Mouse (Mus musculus) CD4-positive helper T cell, adult 2 months (primary cell): ENCODE measurements at regions not wholly inside any gene's neighbourhood (a gene's known extent, or its start where the extent isn't known, plus 50 kb on each side); places are given as distances from the start of the nearest gene placed in this dataset.

ENCODE experiments used
- DNase-seq: peaks from one replicate; pipeline ENCODE4 v3.0.0-alpha.2; 2012; ENCODE audit warnings: low read depth, missing footprints, low spot score

DNA sequence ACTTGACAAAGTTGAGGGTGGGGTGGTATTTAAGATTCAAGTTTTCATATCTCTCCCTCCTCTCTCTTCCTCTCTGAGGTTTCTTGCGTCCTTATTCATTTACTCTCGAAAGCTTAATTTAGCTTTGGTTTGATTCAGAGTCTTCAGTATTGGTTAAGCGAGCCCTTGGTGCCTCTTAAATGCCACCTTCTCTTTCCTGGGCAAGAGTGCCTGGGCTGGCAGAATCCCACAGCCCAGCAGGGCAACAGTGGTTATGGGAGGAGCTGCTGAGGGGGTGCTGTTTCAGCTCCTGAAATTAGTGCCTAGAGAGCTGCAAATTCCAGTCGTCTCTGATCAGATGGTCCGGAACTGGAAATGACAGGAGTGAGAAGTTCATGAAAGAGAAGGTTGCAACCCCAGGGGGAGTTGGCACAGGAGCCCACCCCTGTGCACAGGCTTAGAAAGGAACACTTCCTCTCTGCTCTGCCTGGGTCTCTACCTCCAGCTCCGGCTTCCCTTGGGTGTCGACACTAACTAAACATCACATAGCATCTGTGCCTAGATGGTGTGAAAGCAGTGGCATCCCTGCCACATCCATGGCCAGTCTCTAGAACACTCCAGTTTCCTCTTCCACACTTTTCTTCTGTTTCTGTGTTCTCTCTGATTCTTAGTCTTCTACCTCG lies 125.2 kb upstream of the Tent5a start:
- DNase-seq: no peak

DNA sequence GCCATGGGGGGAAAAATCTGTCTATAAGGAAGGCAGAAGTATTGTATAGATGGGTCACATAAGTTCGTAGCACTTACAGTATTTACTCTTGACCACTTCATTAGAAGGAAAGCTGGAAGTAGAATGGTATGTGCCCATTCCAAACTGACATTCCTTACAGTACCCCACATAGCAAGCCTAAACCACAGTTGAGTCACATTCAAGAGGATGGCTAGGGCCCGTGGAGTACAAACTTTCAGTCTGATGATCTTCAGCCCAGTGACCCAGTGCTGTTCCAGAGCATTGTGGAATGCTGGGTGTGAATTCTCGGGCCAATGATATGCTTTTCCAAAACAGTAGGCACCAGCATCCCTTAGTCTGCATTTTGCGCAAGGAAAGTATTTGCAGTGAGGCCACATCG lies 124.2 kb upstream of the Tent5a start:
- no peak for DNase-seq

DNA sequence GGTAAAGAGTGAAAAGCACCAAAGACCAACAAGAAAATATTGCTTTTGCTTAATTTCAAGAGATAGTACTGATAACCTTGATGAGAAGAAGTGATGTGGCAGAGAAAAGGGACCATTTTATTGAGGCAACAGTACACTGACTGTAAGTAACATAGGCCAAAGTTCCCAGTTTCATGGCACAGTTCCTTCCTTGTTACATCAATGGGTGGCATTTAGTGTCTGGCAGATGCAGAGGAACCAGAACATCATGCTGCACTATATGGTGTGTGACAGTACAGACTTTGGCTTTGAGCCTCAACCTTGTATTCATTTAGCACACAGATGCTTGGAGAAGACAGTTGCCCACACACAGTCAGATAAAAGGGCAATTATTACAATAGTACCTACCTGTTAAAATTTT lies 123.7 kb upstream of the Tent5a start:
- no peak for DNase-seq

DNA sequence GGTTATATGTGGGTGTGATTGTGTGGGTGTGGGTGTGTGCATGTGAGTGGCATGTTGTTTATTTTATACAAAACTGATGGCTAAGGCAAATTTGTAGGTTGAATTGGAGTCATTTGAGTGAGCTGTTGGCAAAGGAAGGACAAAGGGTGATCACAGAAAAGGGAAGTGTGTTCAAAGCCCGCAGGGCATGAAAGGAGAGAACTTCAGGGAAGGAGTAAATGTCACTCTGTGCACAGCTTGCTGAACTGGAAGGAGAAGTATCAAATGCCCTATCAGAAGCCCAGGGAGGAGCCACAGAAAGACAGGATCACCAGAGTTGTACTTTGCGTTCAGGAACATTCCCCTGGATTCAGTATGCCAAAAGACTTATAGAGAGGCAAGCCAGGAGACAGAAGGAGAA lies 122.3 kb upstream of the Tent5a start:
- DNase-seq: no peak

DNA sequence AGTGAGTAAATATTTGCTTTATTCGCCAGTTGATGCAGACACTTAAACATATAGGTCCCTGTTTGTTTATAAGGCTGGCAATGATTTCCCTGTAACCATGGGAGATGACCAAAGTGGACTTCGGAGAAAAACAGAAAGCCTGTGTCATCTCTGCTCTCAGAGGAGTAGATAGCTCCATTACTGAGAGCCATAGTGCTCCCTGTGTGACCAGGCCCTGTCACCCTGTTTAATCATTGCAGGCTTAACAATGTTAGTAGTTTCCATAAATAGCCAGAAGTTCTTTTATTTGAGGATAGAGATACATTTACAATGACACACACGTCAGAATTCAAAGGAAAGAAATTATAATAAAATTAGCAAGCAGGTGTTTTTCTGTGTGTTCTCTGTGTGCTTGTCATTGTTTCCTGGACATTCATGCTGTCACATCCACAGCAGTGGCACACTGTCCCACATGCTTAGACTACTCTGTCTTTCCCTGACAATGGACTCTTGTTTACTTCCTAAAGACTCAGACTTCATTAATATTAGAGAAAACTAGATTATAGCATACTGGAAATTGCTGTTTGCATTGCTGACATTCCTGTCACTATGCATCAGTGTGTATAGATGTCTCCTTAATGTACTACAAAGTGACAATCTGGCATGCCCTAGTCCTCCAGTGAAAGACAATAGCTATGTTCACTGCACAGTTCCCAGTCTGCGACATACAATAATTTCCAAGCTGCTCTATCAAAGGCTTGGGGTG lies 115.8 kb upstream of the Tent5a start:
- DNase-seq: no peak

GRCm38 (mm10) chr9:85439664-85440063 lies 112.5 kb upstream of the Tent5a start:
- DNase-seq: no peak

- DNase-seq: no peak
Observed at GRCm38 (mm10) chr9:85432220-85432619, 105.1 kb upstream of the Tent5a start.

DNA sequence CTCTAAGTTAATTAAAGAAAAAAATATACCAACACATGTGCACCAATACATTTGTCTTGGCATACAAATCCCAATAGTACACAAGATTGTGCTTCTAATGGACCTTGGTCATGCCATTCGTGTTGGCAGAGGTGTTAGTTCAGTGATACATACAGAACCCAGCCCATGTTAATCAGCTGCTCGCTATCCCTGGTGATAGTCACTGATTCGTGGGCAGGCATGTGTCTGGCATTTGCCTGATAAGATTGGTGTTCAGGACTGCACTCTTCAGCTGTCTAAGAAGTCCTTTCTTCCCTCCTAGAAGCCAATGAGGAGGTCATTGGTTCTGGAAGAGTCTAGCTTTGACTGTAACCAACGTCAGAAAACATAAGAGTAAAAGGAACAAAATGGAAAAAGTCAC lies 99.7 kb upstream of the Tent5a start:
- no peak for DNase-seq

GRCm38 (mm10) chr9:85423908-85424307 lies 96.8 kb upstream of the Tent5a start:
- no peak for DNase-seq

- DNase-seq: peak; percentile 54
Observed at GRCm38 (mm10) chr9:85414391-85414790, 87.2 kb upstream of the Tent5a start.

- peak; percentile 73 for DNase-seq
Observed at GRCm38 (mm10) chr9:85413813-85414212, 86.7 kb upstream of the Tent5a start.

DNA sequence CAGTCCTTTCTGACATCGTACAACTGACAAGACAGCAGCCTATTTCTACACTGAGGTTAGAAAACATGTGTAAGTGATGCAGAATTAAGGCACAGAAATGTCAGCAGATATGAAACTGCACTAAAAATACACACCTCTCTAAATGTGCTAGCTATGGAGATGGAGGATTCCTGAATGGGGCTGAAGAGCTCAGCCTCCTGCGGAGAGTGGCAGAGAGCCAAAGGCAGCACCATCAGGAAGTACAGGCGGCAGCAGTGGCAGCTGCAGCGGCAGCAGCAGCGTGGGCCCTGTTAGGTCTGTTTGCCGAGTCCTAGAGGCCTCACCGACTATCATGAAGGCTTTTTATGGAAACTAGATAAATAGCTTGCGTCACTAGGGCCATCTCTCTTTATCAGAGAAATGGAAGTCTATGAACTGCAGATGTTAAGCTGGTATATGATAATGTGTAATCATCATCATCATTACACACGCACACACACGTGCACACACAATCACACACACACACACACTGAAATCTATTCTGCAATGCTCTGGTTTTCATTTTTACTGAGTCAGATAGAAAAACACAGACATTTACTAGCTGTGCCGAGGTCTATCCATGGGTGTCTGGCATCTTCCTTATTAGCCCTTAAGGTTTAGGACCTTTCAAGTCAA lies 83.6 kb upstream of the Tent5a start:
- peak; percentile 5 for DNase-seq

DNA sequence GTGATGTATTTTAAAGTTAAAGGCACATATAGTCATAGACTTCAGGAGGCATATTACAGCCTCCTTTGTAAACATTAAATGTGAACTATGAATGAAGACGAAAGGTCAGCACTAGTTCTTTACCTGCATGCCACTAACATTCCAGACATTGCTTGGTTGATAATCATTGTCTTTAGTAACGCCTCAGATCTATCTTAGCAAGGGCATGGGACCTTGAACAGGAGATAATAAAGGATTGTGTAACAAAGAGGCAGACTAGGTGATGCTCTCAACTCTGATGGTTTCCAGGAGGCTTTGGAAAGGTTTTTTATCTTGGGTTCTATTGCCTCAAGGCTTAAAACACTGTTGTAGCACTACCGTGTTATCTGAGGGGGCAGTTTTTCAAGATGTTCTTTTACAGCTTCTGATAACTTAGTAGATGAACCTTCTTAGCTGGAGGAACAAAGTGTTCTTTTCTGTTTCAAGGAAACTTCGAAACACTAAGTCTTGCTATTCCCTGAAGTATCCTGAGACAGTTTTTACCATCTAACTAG lies 82.9 kb upstream of the Tent5a start:
- no peak for DNase-seq

DNA sequence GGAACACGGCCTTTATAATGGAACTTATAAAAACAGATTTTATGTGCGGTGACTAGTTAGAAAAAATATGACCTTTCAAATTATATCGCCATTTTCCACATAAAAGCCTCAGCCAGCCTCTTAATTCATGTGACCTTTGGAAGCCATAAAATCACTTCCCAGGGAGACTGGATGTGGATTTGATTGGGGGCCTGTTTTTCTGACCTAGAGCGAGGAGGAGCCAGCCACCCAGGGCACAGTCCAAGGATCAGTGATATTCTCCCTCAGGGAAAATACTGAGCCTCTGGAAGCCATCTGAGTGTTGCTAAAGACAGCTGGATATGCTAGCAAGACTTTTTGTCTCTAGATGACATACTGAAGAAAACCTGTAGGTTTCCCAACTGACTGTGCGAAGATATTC lies 81.3 kb upstream of the Tent5a start:
- no peak for DNase-seq

DNA sequence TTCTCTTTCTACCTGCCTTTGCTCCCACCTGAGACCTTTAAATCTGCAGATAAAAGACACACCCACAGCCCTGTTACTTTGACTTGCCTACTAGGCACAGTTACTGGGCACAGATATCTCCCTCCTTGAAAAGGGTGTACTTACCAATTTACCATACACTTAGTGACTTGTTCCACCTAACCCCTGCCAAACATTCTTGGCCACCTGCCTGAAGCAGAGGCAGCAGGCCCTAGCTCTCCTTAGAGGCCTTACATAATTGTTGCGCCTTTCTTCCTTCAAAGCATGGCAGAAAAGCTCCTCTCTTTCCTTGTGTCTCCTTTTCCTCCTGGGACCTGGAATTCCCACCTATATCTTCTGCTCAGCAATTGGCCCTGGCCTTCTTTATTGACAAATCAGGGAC lies 80.4 kb upstream of the Tent5a start:
- DNase-seq: no peak

DNA sequence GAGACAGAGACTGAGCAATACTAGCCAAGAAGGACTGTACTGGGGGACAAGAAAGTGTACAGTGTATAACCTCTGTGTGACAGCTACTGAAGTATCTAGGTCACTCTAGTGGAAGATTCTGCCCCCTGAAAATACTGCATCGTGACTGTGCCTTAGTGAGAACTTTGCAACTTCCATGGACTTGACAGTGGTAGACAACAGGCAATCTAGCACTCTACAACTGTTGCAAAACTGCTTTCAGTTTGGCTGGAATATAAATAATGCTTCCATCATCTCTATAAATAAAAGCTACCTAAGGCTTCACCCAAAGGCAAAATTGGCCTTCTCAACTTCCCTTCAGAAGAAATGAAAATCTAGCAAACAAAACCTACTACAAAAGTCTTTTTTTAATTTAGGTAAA lies 74.6 kb upstream of the Tent5a start:
- no peak for DNase-seq

GRCm38 (mm10) chr9:85400600-85401313 lies 73.6 kb upstream of the Tent5a start:
- no peak for DNase-seq

- no peak for DNase-seq
Observed at GRCm38 (mm10) chr9:85394975-85395374, 67.8 kb upstream of the Tent5a start.

GRCm38 (mm10) chr9:85391283-85391682 lies 64.1 kb upstream of the Tent5a start:
- no peak for DNase-seq

- DNase-seq: no peak
Observed at GRCm38 (mm10) chr9:85388775-85389393, 61.7 kb upstream of the Tent5a start.

- DNase-seq: no peak
Observed at GRCm38 (mm10) chr9:85382413-85382812, 55.3 kb upstream of the Tent5a start.

- no peak for DNase-seq
Observed at GRCm38 (mm10) chr9:85380756-85381155, 53.6 kb upstream of the Tent5a start.
